19 mouse cellular contexts compared by ENCODE assay signal in the genomic region with DNA sequence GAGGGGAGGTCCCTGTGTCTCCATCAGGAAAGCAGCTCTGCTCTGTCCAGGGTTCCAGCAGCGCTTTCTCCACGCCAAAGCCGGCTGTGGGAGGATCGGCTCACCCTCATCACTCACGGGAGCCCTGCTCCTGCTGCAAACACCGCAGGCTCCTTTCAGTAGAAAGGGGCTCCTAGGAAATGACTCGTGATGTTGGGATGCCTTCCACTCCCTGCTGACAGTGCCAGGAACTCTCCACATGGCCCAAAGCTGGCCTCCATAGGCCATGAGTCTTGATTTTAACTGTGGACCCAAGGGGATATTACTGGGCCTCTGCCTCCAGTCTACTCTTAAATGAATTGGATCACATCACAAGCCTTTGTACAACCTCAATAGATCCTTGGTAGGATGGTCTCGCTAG. TPM values are rescaled to one million over a fixed set of nuclear protein-coding genes. Genes with fewer than 3 reads are reported as not detected.
A peak's percentile ranks its signal among the peaks of the same experiment; 100 is the strongest.
DNase-seq lines count a peak whose midpoint lies in the region; ATAC-seq and TF ChIP-seq lines count a peak whose summit lies in the region.
"Had no signal": no experiment of that assay in that cellular context is flagged by ENCODE, and none has a peak within 500 bp of the region (broad histone marks: within the 10 kb centered on the region; RNA-seq: fewer than 3 reads in every experiment).

No protein-coding gene starts in this region.

- no peak for TF ChIP-seq CTCF in hindbrain, postnatal 0 days (IDR thresholded peaks at IDR 0.05; ENCODE audit: low read depth)

- no peak for ATAC-seq in hindbrain, embryonic 14.5 days (ENCODE audit: low FRiP score)
- no peak for ATAC-seq in hindbrain, postnatal 0 days
- no peak for ATAC-seq in midbrain, embryonic 13.5 days
- ATAC-seq: CD4-positive, CD25-positive, alpha-beta regulatory T cell, adult 4 months; forebrain, embryonic 13.5 days; forebrain, embryonic 16.5 days; intestine, postnatal 0 days had no signal

- peaks cover 5% of the 10 kb centered on the region for H3K4me1 ChIP-seq in hindbrain, embryonic 14.5 days (replicated peaks; ENCODE audit: control insufficient read depth, insufficient read depth, low read length)
- H3K4me1 ChIP-seq in hindbrain, postnatal 0 days (ENCODE audit: insufficient read depth, low read length) = no peaks in the 10 kb centered on the region
- peaks cover 13% of the 10 kb centered on the region for H3K4me1 ChIP-seq in midbrain, embryonic 10.5 days
- H3K4me1 ChIP-seq in midbrain, embryonic 13.5 days (replicated peaks) = peaks cover 22% of the 10 kb centered on the region

- H3K9me3 ChIP-seq in hindbrain, embryonic 14.5 days (ENCODE audit: control insufficient read depth, low read length) = no peaks in the 10 kb centered on the region
- H3K9me3 ChIP-seq in hindbrain, postnatal 0 days (ENCODE audit: low read length) = no peaks in the 10 kb centered on the region
- H3K9me3 ChIP-seq in midbrain, embryonic 10.5 days (replicated peaks) = peaks cover 5% of the 10 kb centered on the region; the same call in 1 of the 2 replicates
- no peaks in the 10 kb centered on the region for H3K9me3 ChIP-seq in midbrain, embryonic 13.5 days
- H3K9me3 ChIP-seq: forebrain, embryonic 13.5 days had no signal

- no peak overlapping the region for H3K4me2 ChIP-seq in hindbrain, embryonic 14.5 days (replicated peaks)
- no peak overlapping the region for H3K4me2 ChIP-seq in hindbrain, postnatal 0 days (ENCODE audit: low read depth, low read length)
- H3K4me2 ChIP-seq in midbrain, embryonic 13.5 days (replicated peaks) = no peak overlapping the region
- H3K4me2 ChIP-seq: forebrain, embryonic 13.5 days; heart, embryonic 11.5 days had no signal

- H3K27ac ChIP-seq in hindbrain, embryonic 14.5 days = 0 out of 2 replicates have a peak overlapping the region, but pooled peaks have one; percentile 61
- no peak overlapping the region for H3K27ac ChIP-seq in hindbrain, postnatal 0 days
- 0 out of 2 replicates have a peak overlapping the region, but pooled peaks have one; percentile 28 for H3K27ac ChIP-seq in midbrain, embryonic 10.5 days (replicated peaks)
- H3K27ac ChIP-seq in midbrain, embryonic 13.5 days = no peak overlapping the region

- 70% methylated on average over 8 of the region's 8 CpGs for WGBS in hindbrain, embryonic 14.5 days
- 73% methylated on average over 8 of the region's 8 CpGs for WGBS in hindbrain, postnatal 0 days
- 81% methylated on average over 8 of the region's 8 CpGs for WGBS in midbrain, embryonic 10.5 days
- 84% methylated on average over 8 of the region's 8 CpGs for WGBS in midbrain, embryonic 13.5 days

- H3K36me3 ChIP-seq in hindbrain, embryonic 14.5 days (replicated peaks; ENCODE audit: control insufficient read depth, insufficient read depth) = no peaks in the 10 kb centered on the region
- peaks cover 6% of the 10 kb centered on the region for H3K36me3 ChIP-seq in hindbrain, postnatal 0 days (ENCODE audit: insufficient read depth, low read length)
- peaks cover 24% of the 10 kb centered on the region for H3K36me3 ChIP-seq in midbrain, embryonic 10.5 days
- peaks cover 7% of the 10 kb centered on the region for H3K36me3 ChIP-seq in midbrain, embryonic 13.5 days

- H3K4me3 ChIP-seq in hindbrain, embryonic 14.5 days (replicated peaks; ENCODE audit: low read length) = no peak overlapping the region
- H3K4me3 ChIP-seq in hindbrain, postnatal 0 days (ENCODE audit: low read length) = no peak overlapping the region
- no peak overlapping the region for H3K4me3 ChIP-seq in midbrain, embryonic 10.5 days
- no peak overlapping the region for H3K4me3 ChIP-seq in midbrain, embryonic 13.5 days (replicated peaks)
- H3K4me3 ChIP-seq: forebrain, embryonic 10.5 days; forebrain, embryonic 13.5 days had no signal

- H3K9ac ChIP-seq in hindbrain, embryonic 14.5 days = no peak overlapping the region
- H3K9ac ChIP-seq in hindbrain, postnatal 0 days (replicated peaks; ENCODE audit: low read length) = no peak overlapping the region
- H3K9ac ChIP-seq in midbrain, embryonic 13.5 days (replicated peaks) = no peak overlapping the region
- H3K9ac ChIP-seq: forebrain, embryonic 13.5 days had no signal

- no peak for DNase-seq in hindbrain, embryonic 14.5 days (ENCODE audit: low spot score)
- DNase-seq in hindbrain, postnatal 0 days (ENCODE audit: low spot score) = no peak
- no peak for DNase-seq in midbrain, embryonic 10.5 days (ENCODE audit: low spot score)
- DNase-seq in NIH3T3 (ENCODE audit: low read depth) = peak; percentile 74
- no peak for DNase-seq in kidney, postnatal 14 days
- DNase-seq: adrenal gland, postnatal 10 days; adrenal gland, postnatal 36 days; cerebellum, adult 18-20 months; cerebellum, adult 9-10 months; gastrocnemius, postnatal 10 days; gastrocnemius, postnatal 36 days had no signal

- H3K27me3 ChIP-seq in hindbrain, embryonic 14.5 days (ENCODE audit: control insufficient read depth, insufficient read depth, low read length) = no peaks in the 10 kb centered on the region
- no peaks in the 10 kb centered on the region for H3K27me3 ChIP-seq in hindbrain, postnatal 0 days (ENCODE audit: insufficient read depth, low read length)
- H3K27me3 ChIP-seq in midbrain, embryonic 10.5 days (ENCODE audit: low read depth, poor library complexity, severe bottlenecking) = 0 out of 2 replicates have a peak, but pooled peaks cover 4% of the 10 kb centered on the region
- no peaks in the 10 kb centered on the region for H3K27me3 ChIP-seq in midbrain, embryonic 13.5 days
- H3K27me3 ChIP-seq: forebrain, embryonic 13.5 days had no signal

RNA-seq across cellular contexts. Expression of a gene that starts 17.9 kb away (rescaled TPM):
- polyA plus RNA-seq in hindbrain, embryonic 14.5 days (2014; fragmentation: Nextera tagmentation; extraction: Ambion mirVana) = 10.9 and 12.8 TPM in 2 replicates
- 30.4 and 32.7 TPM in 2 replicates for total RNA-seq in hindbrain, postnatal 0 days (2014; rRNA removed)
- polyA plus RNA-seq in hindbrain, postnatal 0 days (2015; fragmentation: Nextera tagmentation; extraction: Ambion mirVana) = 10.0 and 11.3 TPM in 2 replicates
- 8.4 and 8.6 TPM in 2 replicates for polyA plus RNA-seq in midbrain, embryonic 10.5 days (2016; fragmentation: Nextera tagmentation; extraction: Ambion mirVana)
- 11.1 and 11.5 TPM in 2 replicates for polyA plus RNA-seq in midbrain, embryonic 13.5 days (2015; fragmentation: Nextera tagmentation; extraction: Ambion mirVana)

RNA-seq across cellular contexts. Expression of a gene that starts 34.6 kb away (rescaled TPM):
- polyA plus RNA-seq in hindbrain, embryonic 14.5 days (2014; fragmentation: Nextera tagmentation; extraction: Ambion mirVana) = 184 and 202 TPM in 2 replicates
- 133 and 146 TPM in 2 replicates for total RNA-seq in hindbrain, postnatal 0 days (2014; rRNA removed)
- 177 and 182 TPM in 2 replicates for polyA plus RNA-seq in hindbrain, postnatal 0 days (2015; fragmentation: Nextera tagmentation; extraction: Ambion mirVana)
- 120 and 127 TPM in 2 replicates for polyA plus RNA-seq in midbrain, embryonic 10.5 days (2016; fragmentation: Nextera tagmentation; extraction: Ambion mirVana)
- polyA plus RNA-seq in midbrain, embryonic 13.5 days (2015; fragmentation: Nextera tagmentation; extraction: Ambion mirVana) = 149 and 155 TPM in 2 replicates

RNA-seq across cellular contexts. Expression of a gene that starts 59.0 kb away (rescaled TPM):
- polyA plus RNA-seq in hindbrain, embryonic 14.5 days (2014; fragmentation: Nextera tagmentation; extraction: Ambion mirVana) = 0.40 and 0.91 TPM in 2 replicates
- 2.2 and 2.7 TPM in 2 replicates for total RNA-seq in hindbrain, postnatal 0 days (2014; rRNA removed)
- 2.2 and 2.6 TPM in 2 replicates for polyA plus RNA-seq in hindbrain, postnatal 0 days (2015; fragmentation: Nextera tagmentation; extraction: Ambion mirVana)
- 25.5 and 28.6 TPM in 2 replicates for polyA plus RNA-seq in midbrain, embryonic 10.5 days (2016; fragmentation: Nextera tagmentation; extraction: Ambion mirVana)
- 3.9 and 4.4 TPM in 2 replicates for polyA plus RNA-seq in midbrain, embryonic 13.5 days (2015; fragmentation: Nextera tagmentation; extraction: Ambion mirVana)
- total RNA-seq: gastrocnemius, adult 18-20 months had no signal

Comparison
In these comparisons a context has a peak if more than half of its experiments do, and no peak if none do; other contexts are left out.
1. H3K27ac ChIP-seq: peak in hindbrain, embryonic 14.5 days (single experiment) and midbrain, embryonic 10.5 days (single experiment); none in hindbrain, postnatal 0 days (single experiment) and midbrain, embryonic 13.5 days (single experiment).